10 mouse cellular contexts compared by ENCODE assay signal in the genomic region with DNA sequence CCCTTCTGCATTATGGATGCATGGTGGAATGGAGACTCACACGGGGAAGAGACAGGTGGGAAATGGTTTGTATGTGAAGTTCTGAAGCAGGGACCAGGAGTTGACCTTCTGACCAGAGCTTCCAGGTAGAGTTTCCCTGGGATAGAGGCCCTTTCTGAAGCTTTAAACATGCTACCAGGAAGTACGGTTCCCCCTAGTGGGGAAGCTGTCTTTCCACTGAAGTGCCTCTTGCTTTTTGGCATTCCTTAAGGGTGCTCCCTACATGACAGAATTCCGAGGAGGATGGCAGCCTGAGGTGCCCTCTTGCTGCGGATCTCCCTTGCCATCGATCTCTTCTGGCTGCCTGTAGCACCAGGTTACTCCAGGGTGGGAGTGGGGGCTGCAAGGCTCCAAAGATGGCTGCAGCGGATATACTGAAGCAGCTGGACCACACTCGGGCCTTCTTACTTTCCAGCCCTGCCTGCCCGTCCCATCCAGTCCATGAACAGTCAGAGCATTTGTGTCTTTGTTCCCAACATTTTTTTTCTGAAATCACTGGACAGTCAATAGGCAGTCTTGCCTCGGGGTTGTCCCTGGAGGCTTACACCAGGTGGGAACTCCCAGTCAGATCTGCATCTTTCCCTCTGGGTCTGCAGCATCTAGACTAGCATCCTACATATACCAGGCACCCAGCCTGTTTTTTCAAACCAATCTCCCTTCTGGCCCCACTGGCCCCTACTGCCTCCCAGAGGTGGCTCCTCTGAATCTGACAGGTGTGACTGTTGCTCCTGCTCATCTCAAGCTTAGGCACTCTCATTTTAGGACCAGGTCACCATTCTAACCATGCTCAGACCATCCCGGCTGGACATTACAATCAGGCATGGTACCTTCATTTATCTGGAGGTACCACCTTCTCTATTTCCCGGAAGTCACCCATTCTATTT. TPM values are rescaled to one million over a fixed set of nuclear protein-coding genes. Genes with fewer than 3 reads are reported as not detected.
A peak's percentile ranks its signal among the peaks of the same experiment; 100 is the strongest.
DNase-seq lines count a peak whose midpoint lies in the region; ATAC-seq and TF ChIP-seq lines count a peak whose summit lies in the region.
"Had no signal": no experiment of that assay in that cellular context is flagged by ENCODE, and none has a peak within 500 bp of the region (broad histone marks: within the 10 kb centered on the region; RNA-seq: fewer than 3 reads in every experiment).

No protein-coding gene starts in this region.

- peaks cover 12% of the 10 kb centered on the region for H3K27me3 ChIP-seq in hindbrain, embryonic 11.5 days (ENCODE audit: control insufficient read depth, insufficient read depth, low read length)
- peaks cover 21% of the 10 kb centered on the region for H3K27me3 ChIP-seq in hindbrain, embryonic 16.5 days (replicated peaks; ENCODE audit: control insufficient read depth, insufficient read depth, low read length)
- H3K27me3 ChIP-seq in lung, postnatal 0 days (replicated peaks; ENCODE audit: insufficient read depth, low read length) = peaks cover 14% of the 10 kb centered on the region
- H3K27me3 ChIP-seq in midbrain, postnatal 0 days (ENCODE audit: insufficient read depth, low read length) = peaks cover 38% of the 10 kb centered on the region

- H3K4me3 ChIP-seq in hindbrain, embryonic 11.5 days (ENCODE audit: low read depth, low read length) = no peak overlapping the region
- H3K4me3 ChIP-seq in hindbrain, embryonic 16.5 days (ENCODE audit: low read length) = no peak overlapping the region
- H3K4me3 ChIP-seq in lung, postnatal 0 days (ENCODE audit: low read depth, low read length) = no peak overlapping the region
- no peak overlapping the region for H3K4me3 ChIP-seq in midbrain, postnatal 0 days (ENCODE audit: low read depth, low read length)
- H3K4me3 ChIP-seq: embryonic facial prominence, embryonic 15.5 days; myocyte had no signal

- H3K4me1 ChIP-seq in hindbrain, embryonic 11.5 days (replicated peaks; ENCODE audit: control insufficient read depth, insufficient read depth, low read length) = peaks cover 12% of the 10 kb centered on the region
- peaks cover 16% of the 10 kb centered on the region for H3K4me1 ChIP-seq in hindbrain, embryonic 16.5 days (ENCODE audit: control insufficient read depth, insufficient read depth, low read depth, low read length)
- peaks cover 10% of the 10 kb centered on the region for H3K4me1 ChIP-seq in lung, postnatal 0 days (ENCODE audit: insufficient read depth, low read depth, low read length)
- H3K4me1 ChIP-seq in midbrain, postnatal 0 days (ENCODE audit: insufficient read depth, low read length) = no peaks in the 10 kb centered on the region

- WGBS in hindbrain, embryonic 11.5 days = 67% methylated on average over 11 of the region's 11 CpGs
- 63% methylated on average over 11 of the region's 11 CpGs for WGBS in hindbrain, embryonic 16.5 days
- 70% methylated on average over 11 of the region's 11 CpGs for WGBS in lung, postnatal 0 days
- WGBS in midbrain, postnatal 0 days = 63% methylated on average over 11 of the region's 11 CpGs

- H3K36me3 ChIP-seq in hindbrain, embryonic 11.5 days (ENCODE audit: control insufficient read depth, insufficient read depth, low read length) = no peaks in the 10 kb centered on the region
- peaks cover 4% of the 10 kb centered on the region; the same call in 1 of the 2 replicates for H3K36me3 ChIP-seq in hindbrain, embryonic 16.5 days (ENCODE audit: control insufficient read depth, insufficient read depth, low read length)
- H3K36me3 ChIP-seq in lung, postnatal 0 days (ENCODE audit: insufficient read depth, low read length) = no peaks in the 10 kb centered on the region
- 0 out of 2 replicates have a peak, but pooled peaks cover 2% of the 10 kb centered on the region for H3K36me3 ChIP-seq in midbrain, postnatal 0 days (ENCODE audit: insufficient read depth, low read length)
- H3K36me3 ChIP-seq: embryonic facial prominence, embryonic 15.5 days had no signal

- no peaks in the 10 kb centered on the region for H3K9me3 ChIP-seq in hindbrain, embryonic 11.5 days (ENCODE audit: control insufficient read depth, low read length)
- H3K9me3 ChIP-seq in hindbrain, embryonic 16.5 days (ENCODE audit: control insufficient read depth, low read length) = no peaks in the 10 kb centered on the region; the same call in 1 of the 2 replicates
- H3K9me3 ChIP-seq in lung, postnatal 0 days (ENCODE audit: low read length) = no peaks in the 10 kb centered on the region
- no peaks in the 10 kb centered on the region for H3K9me3 ChIP-seq in midbrain, postnatal 0 days (ENCODE audit: low read length)
- H3K9me3 ChIP-seq: embryonic facial prominence, embryonic 15.5 days had no signal

- no peak for TF ChIP-seq EP300 in lung, postnatal 0 days (IDR thresholded peaks at IDR 0.05)

- H3K27ac ChIP-seq in hindbrain, embryonic 11.5 days (ENCODE audit: low read depth, low read length) = no peak overlapping the region
- no peak overlapping the region for H3K27ac ChIP-seq in hindbrain, embryonic 16.5 days (ENCODE audit: low read depth, low read length)
- no peak overlapping the region for H3K27ac ChIP-seq in lung, postnatal 0 days (ENCODE audit: low read length)
- H3K27ac ChIP-seq in midbrain, postnatal 0 days (ENCODE audit: low read depth, low read length) = no peak overlapping the region
- H3K27ac ChIP-seq: embryonic facial prominence, embryonic 15.5 days had no signal

- H3K9ac ChIP-seq in hindbrain, embryonic 11.5 days (ENCODE audit: low read depth, low read length) = no peak overlapping the region
- H3K9ac ChIP-seq in hindbrain, embryonic 16.5 days (ENCODE audit: low read depth, low read length) = no peak overlapping the region
- H3K9ac ChIP-seq in lung, postnatal 0 days (replicated peaks; ENCODE audit: low read depth) = no peak overlapping the region
- no peak overlapping the region for H3K9ac ChIP-seq in midbrain, postnatal 0 days (replicated peaks; ENCODE audit: low read length, poor library complexity, severe bottlenecking)
- H3K9ac ChIP-seq: embryonic facial prominence, embryonic 15.5 days had no signal

- H3K4me2 ChIP-seq in hindbrain, embryonic 11.5 days (replicated peaks; ENCODE audit: low read depth, low read length) = no peak overlapping the region
- H3K4me2 ChIP-seq in hindbrain, embryonic 16.5 days (ENCODE audit: low read length) = no peak overlapping the region
- H3K4me2 ChIP-seq in lung, postnatal 0 days (replicated peaks; ENCODE audit: low read depth, low read length) = no peak overlapping the region
- H3K4me2 ChIP-seq in midbrain, postnatal 0 days (ENCODE audit: low read depth, low read length, poor library complexity, severe bottlenecking) = no peak overlapping the region
- H3K4me2 ChIP-seq: embryonic facial prominence, embryonic 15.5 days had no signal

- no peak for ATAC-seq in hindbrain, embryonic 11.5 days (ENCODE audit: low FRiP score)
- no peak for ATAC-seq in hindbrain, embryonic 16.5 days
- no peak for ATAC-seq in lung, postnatal 0 days
- ATAC-seq in midbrain, postnatal 0 days (ENCODE audit: low FRiP score) = no peak
- ATAC-seq in erythroblast, adult 5-6 weeks (replicated peaks; ENCODE audit: low FRiP score, poor library complexity, severe bottlenecking) = no peak

- peak; percentile 17 for DNase-seq in hindbrain, embryonic 11.5 days (ENCODE audit: low spot score)
- DNase-seq in lung, postnatal 0 days (ENCODE audit: low spot score) = no peak
- no peak for DNase-seq in lung, postnatal 25 days (ENCODE audit: low spot score)
- DNase-seq in brain, adult 2 months (ENCODE audit: low read depth, low spot score) = peak; percentile 78
- DNase-seq in midbrain, postnatal 0 days (ENCODE audit: low spot score) = peak; percentile 38
- DNase-seq in ovary, postnatal 10 days (ENCODE audit: low spot score) = no peak

- peak; percentile 56 for TF ChIP-seq CTCF in lung, postnatal 0 days (IDR thresholded peaks at IDR 0.05)
- peak; percentile 64 for TF ChIP-seq CTCF in midbrain, postnatal 0 days (IDR thresholded peaks at IDR 0.05)

RNA-seq across cellular contexts. Expression of a gene that starts 2.2 kb away (rescaled TPM):
- 0.63 and 0.76 TPM in 2 replicates for polyA plus RNA-seq in hindbrain, embryonic 11.5 days (2014; fragmentation: Nextera tagmentation; extraction: Ambion mirVana)
- polyA plus RNA-seq in hindbrain, embryonic 16.5 days (2015; fragmentation: Nextera tagmentation; extraction: Ambion mirVana) = 0.91 and 1.1 TPM in 2 replicates
- not detected in 2 replicates for polyA plus RNA-seq in lung, postnatal 0 days (2015; fragmentation: Nextera tagmentation; extraction: Ambion mirVana)
- total RNA-seq in midbrain, postnatal 0 days (2014; rRNA removed) = 0.71 and 1.2 TPM in 2 replicates
- 0.48 and 0.56 TPM in 2 replicates for polyA plus RNA-seq in midbrain, postnatal 0 days (2015; fragmentation: Nextera tagmentation; extraction: Ambion mirVana)
- not detected in 2 replicates for total RNA-seq in erythroblast, adult 5-6 weeks (2015; ENCODE audit: low replicate concordance)
- not detected in 2 replicates for total RNA-seq in erythroblast, adult 5-6 weeks (2017; ENCODE audit: low replicate concordance)
- polyA plus RNA-seq: myocyte had no signal

RNA-seq across cellular contexts. Expression of a gene that starts 59.4 kb away (rescaled TPM):
- 108 and 151 TPM in 2 replicates for polyA plus RNA-seq in hindbrain, embryonic 11.5 days (2014; fragmentation: Nextera tagmentation; extraction: Ambion mirVana)
- 80.3 and 89.3 TPM in 2 replicates for polyA plus RNA-seq in hindbrain, embryonic 16.5 days (2015; fragmentation: Nextera tagmentation; extraction: Ambion mirVana)
- polyA plus RNA-seq in lung, postnatal 0 days (2015; fragmentation: Nextera tagmentation; extraction: Ambion mirVana) = 93.7 and 109 TPM in 2 replicates
- total RNA-seq in midbrain, postnatal 0 days (2014; rRNA removed) = 128 and 148 TPM in 2 replicates
- 57.8 and 63.2 TPM in 2 replicates for polyA plus RNA-seq in midbrain, postnatal 0 days (2015; fragmentation: Nextera tagmentation; extraction: Ambion mirVana)
- 39.4 and 39.7 TPM in 2 replicates for total RNA-seq in erythroblast, adult 5-6 weeks (2015; ENCODE audit: low replicate concordance)
- total RNA-seq in erythroblast, adult 5-6 weeks (2017; ENCODE audit: low replicate concordance) = 51.6 and 56.4 TPM in 2 replicates

Comparison
In these comparisons a context has a peak if more than half of its experiments do, and no peak if none do; other contexts are left out.
1. DNase-seq: peak in hindbrain, embryonic 11.5 days (single experiment), brain, adult 2 months (single experiment) and midbrain, postnatal 0 days (single experiment); none in lung, postnatal 0 days (single experiment), lung, postnatal 25 days (single experiment) and ovary, postnatal 10 days (single experiment).